Mouse (Mus musculus) embryonic fibroblast, embryonic 13.5 days (primary cell): ENCODE measurements around the gene Suds3. TPM values are rescaled to one million over a fixed set of nuclear protein-coding genes. Genes with fewer than 3 reads are reported as not detected.

ENCODE experiments used
- H3K27ac ChIP-seq: 2 replicates; pipeline ENCODE4 v1.5.1; 2012; ENCODE audit warnings: low read length, control low read depth, inconsistent platforms; ENCODE audit not compliant: insufficient read depth
- H3K4me1 ChIP-seq: 2 replicates; pipeline ENCODE4 v1.6.1; 2011; ENCODE audit warnings: low read length; ENCODE audit not compliant: control insufficient read depth, insufficient read depth
- H3K4me3 ChIP-seq: 2 replicates; pipeline ENCODE4 v1.5.1; 2011; ENCODE audit warnings: mild to moderate bottlenecking, control low read depth, low read length; ENCODE audit not compliant: insufficient read depth
- CTCF ChIP-seq: IDR thresholded peaks from 2 replicates; pipeline ENCODE4 v1.5.1; 2011; ENCODE audit warnings: mild to moderate bottlenecking, control low read depth, low read length, moderate library complexity, borderline replicate concordance; ENCODE audit not compliant: insufficient read depth
- POLR2A ChIP-seq: IDR thresholded peaks from 2 replicates; pipeline ENCODE4 v1.6.1; 2011; ENCODE audit warnings: low read depth, mild to moderate bottlenecking, control low read depth, low read length, moderate library complexity
- polyA plus RNA-seq: library from polyadenylated mRNA; stranded (reverse); fragments of >200 nt; gene quantifications from 2 replicates; pipeline ENCODE4 v1.2.4, GENCODE M21; 2011; ENCODE audit warnings: low read depth; ENCODE audit not compliant: missing spikeins, insufficient read length

The Suds3 gene
- polyA plus RNA-seq, 1 experiment = 55.7 TPM

DNA sequence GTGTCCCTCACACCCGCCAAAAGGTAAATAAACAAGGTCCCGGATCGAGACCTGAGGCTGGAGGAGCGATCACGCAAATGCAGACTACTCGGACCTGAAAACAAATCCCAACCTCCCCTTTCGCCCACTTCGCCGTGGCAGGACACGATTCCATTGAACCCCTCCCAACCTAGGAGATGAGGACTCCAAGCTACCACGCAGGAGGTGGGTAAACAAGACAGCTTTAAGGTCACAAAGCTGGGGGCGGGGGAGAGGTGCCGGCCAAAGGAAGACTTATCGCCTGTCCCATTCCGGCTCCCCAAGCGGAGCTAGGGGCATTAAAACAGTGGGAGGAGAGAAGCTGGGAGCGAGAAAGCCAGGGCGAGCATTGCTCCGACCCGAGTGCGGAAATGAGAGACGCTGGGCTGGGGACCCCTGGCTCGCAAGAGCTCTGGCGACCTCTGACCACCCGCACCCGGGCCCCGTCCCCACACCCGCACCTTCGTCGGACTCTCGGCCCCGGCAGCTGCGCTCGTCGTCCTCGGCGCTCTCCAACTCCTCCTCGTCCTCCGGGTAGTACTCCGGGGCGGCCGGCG lies 633 bp downstream of the Suds3 start:
- H3K27ac ChIP-seq = peak overlapping the region; percentile 24; the same call in 1 of the 2 replicates
- H3K4me3 ChIP-seq = peak overlapping the region; percentile 84
- TF ChIP-seq POLR2A = no peak
- TF ChIP-seq CTCF = no peak
- H3K4me1 ChIP-seq = peaks cover 3% of the 10 kb centered on the region; the same call in 1 of the 2 replicates

DNA sequence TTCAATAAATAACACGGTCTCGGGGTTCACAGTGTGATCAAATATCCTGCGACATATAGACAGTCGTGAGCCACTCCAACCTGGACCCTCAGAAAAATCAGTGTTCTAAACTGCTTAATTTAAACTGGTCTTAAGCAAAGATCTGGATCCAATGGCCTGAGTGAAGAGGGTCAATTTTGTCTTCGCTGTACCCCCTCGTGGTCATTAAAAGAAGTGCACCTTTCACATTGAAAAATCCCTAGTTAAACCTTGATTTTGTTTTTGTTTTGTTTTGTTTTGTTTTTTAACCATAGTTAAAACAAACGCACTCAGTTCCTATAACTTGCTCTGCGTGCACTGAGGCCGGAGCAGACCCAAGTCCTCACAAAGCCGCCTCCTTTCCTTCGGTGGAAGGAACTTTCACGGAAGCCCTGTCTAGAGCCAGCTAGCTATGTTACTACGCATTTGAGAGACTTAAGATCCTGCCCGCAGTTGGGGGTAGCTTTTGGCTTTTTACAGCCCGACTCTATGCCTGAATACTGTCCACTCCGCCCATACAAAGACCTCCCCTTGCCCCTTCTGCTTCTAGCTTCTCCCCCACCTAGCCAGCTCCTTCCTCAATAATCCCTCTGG lies 1.2 kb downstream of the Suds3 start:
- TF ChIP-seq CTCF = no peak
- no peak for TF ChIP-seq POLR2A
- H3K4me3 ChIP-seq = peak overlapping the region; percentile 84
- H3K4me1 ChIP-seq = peaks cover 3% of the 10 kb centered on the region; the same call in 1 of the 2 replicates
- H3K27ac ChIP-seq = 0 out of 2 replicates have a peak overlapping the region, but pooled peaks have one; percentile 24

DNA sequence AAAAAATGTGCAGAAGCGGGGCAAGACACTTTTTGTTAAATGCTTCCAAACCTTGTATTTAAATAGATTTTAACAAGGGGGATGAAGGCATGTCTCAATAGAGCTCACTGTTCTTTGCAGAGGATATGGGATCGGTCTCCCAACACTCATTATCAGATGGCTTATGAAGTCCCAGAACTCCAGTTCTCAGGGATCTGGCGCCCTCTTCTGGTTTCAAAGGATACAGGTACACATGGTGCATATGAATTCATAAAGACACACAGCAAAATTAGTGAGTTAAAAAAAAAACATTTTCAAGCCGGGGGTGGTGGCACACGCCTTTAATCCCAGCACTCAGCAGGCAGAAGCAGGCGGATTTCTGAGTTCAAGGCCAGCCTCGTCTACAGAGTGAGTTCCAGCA lies 2.6 kb downstream of the Suds3 start:
- Histone ChIP-seq H3K4me3 (no peak overlapping the region), H3K27ac (no peak overlapping the region), H3K4me1 (peaks cover 3% of the 10 kb centered on the region; the same call in 1 of the 2 replicates)
- TF ChIP-seq POLR2A (no peak), CTCF (no peak)

DNA sequence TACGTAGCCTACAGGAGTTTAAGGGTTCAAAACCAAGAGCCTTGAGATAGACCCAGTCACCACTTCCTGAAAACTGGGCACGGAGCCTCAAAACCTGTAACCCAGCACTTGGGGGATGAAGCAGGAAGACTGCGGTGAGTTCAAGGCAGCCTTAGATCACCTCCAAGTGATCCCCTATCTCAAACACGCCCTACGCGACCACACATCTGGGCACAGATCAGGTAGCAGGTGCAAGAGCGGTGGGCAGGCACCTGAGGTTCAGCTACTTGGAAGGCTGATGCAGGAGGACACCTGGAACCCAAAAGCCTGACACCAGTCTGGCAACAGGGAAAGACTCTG lies 4.2 kb downstream of the Suds3 start:
- Histone ChIP-seq H3K4me3 (no peak overlapping the region), H3K27ac (no peak overlapping the region), H3K4me1 (peaks cover 3% of the 10 kb centered on the region; the same call in 1 of the 2 replicates)
- TF ChIP-seq CTCF (no peak), POLR2A (no peak)

DNA sequence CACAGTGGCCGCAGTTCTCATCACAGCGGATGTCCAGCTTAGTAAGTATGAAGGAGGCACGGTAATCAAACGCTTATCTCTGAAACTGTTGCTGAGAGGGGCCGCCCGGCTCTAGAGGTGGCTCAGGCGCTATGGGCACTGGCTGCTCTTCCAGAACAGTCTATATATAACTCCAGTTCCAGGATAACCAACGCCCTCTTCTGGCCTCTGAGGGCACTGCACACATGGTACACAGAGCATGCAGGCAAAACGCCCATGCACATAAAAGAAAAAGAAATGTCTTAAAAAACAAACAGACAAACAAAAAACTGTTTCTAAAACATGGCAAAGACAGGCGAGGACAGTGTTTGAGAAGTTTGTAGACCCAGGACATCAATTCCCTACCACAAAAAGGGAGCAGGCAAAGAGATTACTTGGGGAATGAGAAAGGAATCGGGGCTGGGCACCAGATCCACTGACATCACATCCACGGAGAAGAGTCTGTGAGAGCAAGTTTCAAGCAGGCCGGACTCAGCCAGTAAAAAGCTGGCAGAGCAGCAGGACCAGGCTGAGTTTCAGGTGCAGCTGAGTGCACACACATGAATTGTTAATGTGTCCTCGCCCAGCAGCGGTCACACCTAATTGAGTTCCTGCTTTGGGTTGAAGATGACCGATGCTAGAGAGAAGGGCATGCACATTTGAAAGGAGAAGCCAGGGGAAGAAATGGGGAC lies 4.7 kb downstream of the Suds3 start:
- TF ChIP-seq POLR2A = no peak
- no peak; the same call in 1 of the 2 replicates for TF ChIP-seq CTCF
- H3K27ac ChIP-seq = no peak overlapping the region
- H3K4me3 ChIP-seq = no peak overlapping the region
- H3K4me1 ChIP-seq = peaks cover 3% of the 10 kb centered on the region; the same call in 1 of the 2 replicates

DNA sequence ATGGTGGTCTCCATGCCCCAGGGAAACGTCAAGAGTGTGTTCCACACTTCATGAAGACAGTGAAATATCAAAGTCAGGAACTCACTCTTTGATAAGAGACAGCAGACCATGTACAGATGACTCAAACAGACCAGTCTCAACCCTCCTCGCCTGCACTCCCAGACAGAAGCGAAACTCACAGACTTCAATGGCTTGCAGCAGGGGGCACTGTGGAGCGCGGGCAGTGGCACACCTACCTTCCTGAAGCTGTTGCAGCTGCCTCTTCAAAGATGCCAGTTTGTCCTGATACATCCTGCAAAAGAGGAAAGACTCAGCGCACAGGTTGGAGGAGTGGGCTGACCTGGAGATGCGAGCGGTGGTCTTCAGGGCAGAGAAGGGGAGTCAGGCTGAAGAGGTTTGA lies 6.4 kb downstream of the Suds3 start:
- peaks cover 3% of the 10 kb centered on the region; the same call in 1 of the 2 replicates for H3K4me1 ChIP-seq
- H3K4me3 ChIP-seq = no peak overlapping the region
- no peak overlapping the region for H3K27ac ChIP-seq
- TF ChIP-seq POLR2A (no peak), CTCF (peak; percentile 41; the same call in 1 of the 2 replicates)

DNA sequence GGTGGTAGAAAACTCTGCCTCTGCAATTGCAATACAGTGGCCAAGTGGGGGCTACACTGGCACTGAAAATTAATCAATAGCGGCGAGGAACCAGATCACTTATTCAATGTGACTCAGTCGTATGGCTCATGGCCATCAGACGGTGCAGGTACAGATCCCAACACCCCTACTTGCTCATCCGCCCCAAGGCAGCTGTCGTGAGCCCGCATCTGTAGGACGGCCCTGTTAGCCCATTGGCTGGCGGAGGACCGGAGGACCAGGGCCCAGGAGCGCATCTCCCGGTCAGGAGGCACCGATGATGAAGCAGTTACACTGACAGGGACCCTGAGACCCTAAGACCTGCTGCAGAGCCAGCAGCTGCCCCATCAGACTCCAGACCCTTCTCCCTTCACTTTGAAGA lies 7.2 kb downstream of the Suds3 start:
- Histone ChIP-seq H3K4me3 (no peak overlapping the region), H3K27ac (no peak overlapping the region), H3K4me1 (no peaks in the 10 kb centered on the region)
- TF ChIP-seq CTCF = no peak
- no peak for TF ChIP-seq POLR2A

DNA sequence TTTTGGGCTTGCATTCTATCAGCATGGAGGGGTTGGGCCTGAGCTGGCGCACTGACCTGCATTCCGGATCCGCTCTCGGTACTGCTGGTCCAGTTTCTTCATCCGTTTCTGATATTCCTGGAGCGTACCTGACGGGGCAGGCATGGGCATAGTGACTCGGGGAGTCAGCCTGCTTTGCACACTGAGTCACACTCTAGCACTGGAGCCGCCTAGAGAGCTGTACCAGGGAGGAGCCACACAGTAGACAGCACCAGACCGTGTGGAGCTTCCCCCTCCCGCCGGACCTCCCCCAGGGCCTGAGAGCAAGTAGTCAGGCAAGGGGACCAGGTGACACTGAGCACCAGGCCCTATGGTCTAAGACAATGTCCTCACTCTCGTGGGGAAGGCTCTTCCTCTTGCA lies 7.6 kb downstream of the Suds3 start:
- TF ChIP-seq POLR2A = no peak
- TF ChIP-seq CTCF = no peak
- Histone ChIP-seq H3K4me1 (no peaks in the 10 kb centered on the region), H3K4me3 (no peak overlapping the region), H3K27ac (no peak overlapping the region)

DNA sequence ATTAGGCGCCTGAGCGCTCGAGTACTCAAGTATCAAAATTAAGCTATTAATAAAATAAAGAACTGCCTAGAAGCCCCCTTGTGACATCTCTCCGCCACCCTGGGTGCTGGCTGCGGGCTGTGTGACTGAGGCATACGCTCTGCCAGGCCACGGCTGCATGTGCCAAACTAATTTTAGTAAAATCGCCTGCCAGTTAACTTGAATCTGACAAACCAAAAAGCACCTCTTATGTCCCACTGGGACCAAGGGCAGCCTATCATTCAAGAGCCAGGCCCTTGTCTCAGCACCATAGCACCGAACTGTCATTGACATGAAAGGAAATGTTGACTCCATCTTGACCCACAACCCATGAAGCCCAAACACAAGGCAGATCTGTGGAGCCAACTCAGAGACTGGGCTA lies 10.2 kb downstream of the Suds3 start:
- no peak for TF ChIP-seq POLR2A
- no peak for TF ChIP-seq CTCF
- H3K27ac ChIP-seq = no peak overlapping the region
- H3K4me3 ChIP-seq = no peak overlapping the region
- no peaks in the 10 kb centered on the region for H3K4me1 ChIP-seq

DNA sequence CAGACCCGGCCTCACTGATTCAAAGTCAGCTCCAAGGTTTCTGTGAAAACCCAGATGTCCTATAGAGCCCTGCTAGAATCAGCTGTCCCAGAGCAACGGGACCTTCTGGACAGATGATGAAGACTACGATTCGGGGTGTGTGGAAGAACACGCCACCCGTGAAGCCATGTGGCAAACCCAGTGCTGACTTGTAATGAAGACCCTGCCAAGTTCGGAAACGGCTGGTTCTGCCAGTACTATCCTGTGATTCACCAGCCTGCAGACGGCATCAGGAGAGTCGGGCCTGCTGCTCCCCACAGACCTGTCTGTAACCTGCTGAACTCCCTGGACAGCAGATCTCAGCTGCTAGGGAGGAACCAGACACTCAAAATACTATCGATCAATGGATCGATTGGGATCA lies 11.6 kb downstream of the Suds3 start:
- Histone ChIP-seq H3K4me3 (no peak overlapping the region), H3K27ac (no peak overlapping the region), H3K4me1 (no peaks in the 10 kb centered on the region)
- TF ChIP-seq POLR2A (no peak), CTCF (no peak)
